Mouse (Mus musculus): ENCODE measurements around the gene Fitm2.
"Not testable (repeated sequence)": the region's sequence is repeated elsewhere in the genome, so short reads cannot be mapped to it uniquely, and the experiment has no call there.

Gene Fitm2

DNA sequence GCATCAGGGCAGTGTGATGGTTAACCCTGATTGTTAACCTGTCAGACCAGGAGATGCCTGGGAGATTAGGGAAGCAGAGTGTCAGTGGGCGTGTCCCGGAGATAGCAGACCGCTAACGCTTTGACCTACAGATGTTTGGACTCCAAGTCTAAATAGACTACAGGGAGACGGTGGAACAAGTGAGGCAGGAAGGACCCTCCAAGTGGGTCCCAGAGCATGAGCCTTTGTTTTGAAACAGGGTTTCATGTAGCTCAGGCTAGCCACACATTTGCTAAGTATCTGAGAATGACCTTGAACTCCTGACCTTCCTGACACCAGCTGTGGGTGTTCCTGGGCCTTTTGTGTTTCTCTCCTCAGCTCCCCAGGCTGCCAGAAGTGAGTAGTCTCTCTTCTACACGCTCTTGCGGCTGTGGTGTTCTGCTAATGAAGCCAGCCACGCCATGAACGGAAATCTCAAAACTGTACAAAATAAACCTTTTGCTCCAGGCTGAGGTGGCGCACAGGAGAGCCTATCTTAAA lies 9.1 kb downstream of the Fitm2 start:
- no peak for DNase-seq (ENCODE audit: low spot score in 2 of 2)

GRCm38 (mm10) chr2:163462801-163463200 lies 9.6 kb downstream of the Fitm2 start:
- no peak for DNase-seq (ENCODE audit: low spot score in 2 of 2)

DNA sequence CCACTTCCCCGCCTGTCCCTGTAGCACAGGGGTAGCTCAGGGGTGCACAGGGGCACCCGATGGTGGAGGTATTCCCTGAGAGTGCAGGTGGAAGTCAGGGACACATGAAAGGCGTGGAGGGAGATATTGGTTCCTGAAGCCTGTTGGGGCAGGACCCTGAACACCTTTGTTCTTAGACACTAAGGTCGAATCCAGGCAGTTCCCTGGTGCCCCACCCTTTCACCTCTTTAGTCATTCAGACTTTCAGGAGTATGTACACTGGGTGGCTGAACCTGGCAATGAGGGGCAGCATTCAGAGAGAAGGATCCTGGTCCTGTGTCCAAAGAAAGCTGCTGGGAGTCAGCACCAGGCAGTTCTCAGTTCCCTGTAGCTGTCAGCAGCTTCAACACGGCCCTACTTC lies 10.0 kb downstream of the Fitm2 start:
- no peak for DNase-seq (ENCODE audit: low spot score in 2 of 2)

DNA sequence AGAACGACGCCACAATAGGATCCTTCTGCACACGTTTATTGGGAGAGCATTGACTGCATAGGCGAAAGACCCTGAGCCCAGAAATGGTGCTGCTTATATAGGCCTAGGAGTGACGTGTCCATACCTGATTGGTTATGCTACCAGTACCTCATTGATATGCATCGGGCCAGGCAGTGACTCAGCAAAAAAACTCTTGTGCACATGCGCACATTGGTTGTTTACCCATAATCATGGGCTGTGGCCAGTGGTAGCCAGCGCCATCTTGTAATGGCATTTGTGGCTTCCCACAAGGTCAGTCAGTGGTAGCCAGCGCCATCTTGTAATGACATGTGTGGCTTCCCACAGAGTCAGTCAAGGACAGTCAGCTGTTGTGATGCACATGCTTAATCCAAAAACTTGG lies 11.1 kb downstream of the Fitm2 start:
- not testable (repeated sequence) for DNase-seq (ENCODE audit: low spot score in 2 of 2)

DNA sequence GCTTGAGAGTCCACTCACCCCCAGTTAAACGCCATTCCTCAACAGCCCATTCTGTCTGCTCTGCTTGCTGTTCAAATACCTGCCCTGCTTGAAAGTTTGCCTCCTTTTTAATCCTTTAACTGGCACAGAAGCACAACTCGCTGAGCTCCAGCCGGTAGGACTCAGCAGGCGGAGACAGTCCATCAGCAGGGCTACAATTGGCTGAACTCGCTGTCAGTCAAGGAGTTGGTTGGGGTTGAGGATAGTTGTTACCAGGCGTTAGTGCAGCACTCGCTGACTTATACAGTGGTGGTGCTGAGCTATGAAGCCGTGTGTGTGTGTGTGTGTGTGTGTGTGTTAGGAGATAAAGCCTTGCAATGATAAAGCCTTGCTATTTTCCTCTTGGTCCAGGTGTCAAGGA lies 11.8 kb downstream of the Fitm2 start:
- no peak for DNase-seq (ENCODE audit: low spot score in 2 of 2)

DNA sequence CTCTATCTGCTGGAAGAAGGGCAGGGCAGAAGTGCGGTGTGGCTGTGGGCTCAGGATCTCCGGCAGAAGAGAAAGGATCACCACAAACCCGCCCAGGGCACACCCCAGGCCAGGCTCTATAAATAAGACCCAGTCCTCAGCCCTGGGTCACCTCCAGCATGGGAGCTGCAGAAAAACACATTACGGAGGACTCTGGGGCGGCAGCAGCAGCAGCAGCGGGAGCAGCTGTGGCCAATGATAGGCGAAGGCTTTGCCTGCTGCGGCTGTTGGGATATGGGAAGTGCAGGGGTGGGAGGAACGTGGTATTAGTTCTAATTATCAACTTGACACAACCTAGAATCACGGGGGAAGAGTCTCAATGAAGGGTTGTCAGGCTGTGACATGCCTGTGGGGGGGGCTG lies 13.0 kb downstream of the Fitm2 start:
- no peak for DNase-seq (ENCODE audit: low spot score in 2 of 2)

GRCm38 (mm10) chr2:163458539-163459265 lies 13.7 kb downstream of the Fitm2 start:
- DNase-seq (ENCODE audit: low spot score in 2 of 2), result no peak

DNA sequence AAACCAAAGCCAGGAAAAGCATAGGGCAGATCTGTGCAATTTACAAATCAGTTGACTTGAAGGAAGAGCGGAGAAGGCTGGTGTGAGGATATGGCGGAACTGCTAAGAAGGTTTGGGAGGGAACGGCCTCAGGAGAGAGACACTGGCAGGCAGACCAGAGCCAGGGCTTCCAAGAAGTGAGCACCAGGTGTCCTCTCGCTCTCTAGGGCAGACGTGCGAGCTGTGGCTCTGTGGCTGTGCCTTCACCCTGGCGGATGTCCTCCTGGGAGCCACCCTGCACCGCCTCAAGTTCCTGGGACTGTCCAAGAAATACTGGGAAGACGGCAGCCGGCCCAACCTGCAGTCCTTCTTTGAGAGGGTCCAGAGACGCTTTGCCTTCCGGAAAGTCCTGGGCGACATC lies 19.1 kb downstream of the Fitm2 start:
- DNase-seq (ENCODE audit: low spot score in 2 of 2), result no peak

DNA sequence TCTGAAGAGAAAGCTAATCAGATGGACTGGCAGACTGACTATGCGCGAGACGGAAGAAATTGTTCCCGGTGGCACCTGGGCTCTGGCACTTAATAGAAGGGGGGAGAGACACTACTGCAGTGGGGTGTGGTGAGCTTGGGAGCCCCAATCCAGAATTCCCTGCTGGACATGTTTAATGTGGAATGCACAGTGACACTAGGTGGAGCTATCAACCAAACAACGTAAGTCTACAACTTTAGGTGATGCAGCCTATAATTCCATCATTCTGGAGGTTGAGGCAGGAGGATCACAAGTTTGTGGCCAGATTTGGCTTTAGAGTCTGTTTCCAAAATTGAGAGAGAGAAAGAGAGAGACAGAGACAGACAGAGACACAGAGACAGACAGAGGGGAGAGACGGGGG lies 19.7 kb downstream of the Fitm2 start:
- DNase-seq (ENCODE audit: low spot score in 2 of 2), result no peak

DNA sequence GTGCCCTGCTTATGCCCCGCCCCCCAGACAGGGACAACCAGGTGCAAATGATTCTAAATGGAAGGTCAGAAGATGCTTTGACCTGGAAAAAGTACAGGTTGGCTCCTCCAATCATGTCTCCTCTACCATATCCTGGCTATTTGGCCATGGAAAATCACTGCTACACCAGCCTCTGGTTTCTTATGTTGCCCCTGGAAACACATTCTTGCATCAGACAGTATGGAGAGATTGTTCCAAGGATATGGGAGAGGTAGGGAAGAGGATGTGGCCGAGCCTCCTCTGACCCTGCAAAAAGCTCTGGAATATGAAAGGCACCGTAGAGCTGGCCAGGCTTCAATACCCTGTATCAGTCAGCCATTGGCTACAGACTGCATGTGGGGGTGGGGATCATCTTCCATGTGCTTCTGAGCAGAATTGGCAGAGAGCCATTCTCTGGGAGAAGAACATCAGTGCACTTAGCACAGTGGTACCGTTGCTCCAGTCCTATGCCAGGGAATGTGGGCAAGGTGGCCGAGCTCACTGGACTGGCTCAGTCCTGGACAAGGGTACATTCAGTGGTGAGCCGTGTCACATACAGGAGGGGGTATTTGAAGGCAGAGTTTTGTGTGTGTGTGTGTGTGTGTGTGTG lies 21.6 kb downstream of the Fitm2 start:
- DNase-seq (ENCODE audit: low spot score in 2 of 2), result peak in 1 of 2 experiments; percentile 57

DNA sequence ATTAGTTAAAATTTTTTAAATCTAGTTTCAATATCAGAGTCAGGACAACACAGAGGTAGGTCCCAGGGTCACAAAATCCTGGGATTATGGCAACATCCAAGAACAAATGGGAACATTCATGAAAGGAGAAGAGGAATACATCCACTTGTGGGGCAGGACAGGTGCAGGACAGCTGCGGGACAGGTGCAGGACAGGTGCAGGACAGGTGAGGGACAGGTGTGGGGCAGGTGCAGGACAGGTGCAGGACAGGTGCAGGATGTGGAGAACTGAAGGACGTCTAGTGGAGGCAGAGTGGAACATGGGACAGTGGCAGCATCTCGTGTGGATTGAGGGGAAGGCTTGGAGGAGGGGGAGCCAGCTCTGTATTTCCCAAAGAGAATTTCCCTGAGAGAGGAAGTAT lies 23.2 kb downstream of the Fitm2 start:
- DNase-seq (ENCODE audit: low spot score in 2 of 2), result no peak

DNA sequence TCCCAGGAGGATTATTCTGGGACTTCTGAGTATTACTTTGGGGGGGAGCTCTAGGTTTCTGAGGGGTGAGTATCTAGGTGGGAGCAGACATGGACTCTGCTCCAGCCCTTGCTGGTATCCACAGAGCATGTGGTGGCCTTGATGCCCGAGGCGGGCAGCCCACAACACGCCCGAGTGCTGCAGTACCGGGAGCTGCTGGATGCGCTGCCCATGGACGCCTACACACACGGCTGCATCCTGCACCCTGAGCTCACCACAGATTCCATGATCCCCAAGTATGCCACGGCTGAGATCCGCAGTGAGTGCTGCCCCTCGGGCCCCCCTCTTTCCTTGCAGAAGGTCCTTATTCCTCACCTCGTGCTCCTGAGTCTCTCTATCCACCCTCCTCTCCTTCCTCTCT lies 25.1 kb downstream of the Fitm2 start:
- DNase-seq (ENCODE audit: low spot score in 2 of 2), result no peak

DNA sequence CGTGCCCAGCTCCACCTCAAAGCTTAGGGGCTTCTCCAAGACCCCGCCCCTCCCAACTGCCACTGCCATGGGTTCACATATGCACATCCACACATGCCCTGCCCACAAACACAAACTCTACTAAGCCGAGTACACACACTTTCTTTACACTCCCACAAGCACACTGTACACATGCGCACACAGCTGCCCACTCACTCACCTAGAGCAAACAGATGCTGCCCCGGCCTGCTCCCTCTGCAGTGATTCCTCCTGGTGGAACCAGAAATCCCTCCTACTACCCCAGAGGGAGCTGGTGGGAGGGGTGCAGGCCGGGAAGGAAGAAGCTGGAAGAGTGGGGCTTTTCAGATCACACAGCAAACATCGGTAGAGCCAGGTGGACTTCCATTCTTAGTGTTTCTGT lies 28.4 kb downstream of the Fitm2 start:
- no peak for DNase-seq (ENCODE audit: low spot score in 2 of 2)

DNA sequence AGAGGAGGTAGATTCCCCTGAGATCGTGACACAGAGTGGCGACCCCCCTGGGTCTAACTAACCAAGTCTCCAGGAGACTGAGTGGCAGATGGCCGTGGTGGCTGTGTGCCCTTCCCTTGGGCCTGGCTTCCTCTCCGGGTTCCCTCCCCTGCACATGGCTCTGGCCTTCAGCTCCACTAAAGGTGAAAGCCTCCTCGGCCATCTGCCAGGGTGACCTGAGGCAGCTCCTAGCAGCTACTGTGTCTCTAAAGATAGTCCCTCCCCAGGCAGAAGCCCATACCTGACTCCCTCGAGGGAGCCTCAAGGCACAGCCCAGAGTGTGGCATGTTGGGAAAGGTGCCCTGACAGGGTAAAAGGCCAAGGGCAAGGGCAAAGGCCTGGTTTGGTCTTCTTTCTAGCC lies 28.9 kb downstream of the Fitm2 start:
- no peak for DNase-seq (ENCODE audit: low spot score in 2 of 2)

DNA sequence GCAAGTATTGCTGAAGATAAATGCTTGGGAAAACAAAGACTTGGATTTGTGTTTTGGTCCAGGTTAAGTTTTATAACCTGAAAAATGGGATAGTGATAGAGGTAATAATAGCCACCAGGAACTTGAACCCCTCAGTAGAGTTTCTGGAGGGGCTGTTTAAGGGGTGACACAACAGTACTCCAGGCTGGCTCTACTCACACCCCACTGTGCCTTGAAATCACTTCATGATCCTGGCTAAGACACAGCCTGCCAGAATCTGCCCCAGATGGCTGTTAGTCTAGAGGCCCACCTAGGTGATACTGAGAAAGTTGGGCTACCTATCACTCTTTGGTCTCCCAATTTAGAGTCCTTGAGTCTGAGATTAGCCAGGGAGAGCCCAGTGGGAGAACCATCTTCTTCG lies 32.9 kb downstream of the Fitm2 start:
- no peak for DNase-seq (ENCODE audit: low spot score in 2 of 2)

GRCm38 (mm10) chr2:163438619-163439451 lies 33.6 kb downstream of the Fitm2 start:
- DNase-seq (ENCODE audit: low spot score in 2 of 2), result no peak

- DNase-seq (ENCODE audit: low spot score in 2 of 2), result peak in 1 of 2 experiments; percentile 82
Measured at GRCm38 (mm10) chr2:163438246-163438618, 34.2 kb downstream of the Fitm2 start, which contains the start of gene Gdap1l1. TSS of gene Gdap1l1 (plus strand) at chr2:163438476.

GRCm38 (mm10) chr2:163437800-163438199 lies 34.6 kb downstream of the Fitm2 start:
- no peak for DNase-seq (ENCODE audit: low spot score in 2 of 2)

- DNase-seq (ENCODE audit: low spot score in 2 of 2), result no peak
Measured at GRCm38 (mm10) chr2:163433971-163434370, 38.5 kb downstream of the Fitm2 start.

GRCm38 (mm10) chr2:163431289-163431688 lies 41.1 kb downstream of the Fitm2 start:
- no peak for DNase-seq (ENCODE audit: low spot score in 2 of 2)

- no peak for DNase-seq (ENCODE audit: low spot score in 2 of 2)
Measured at GRCm38 (mm10) chr2:163428346-163429011, 44.0 kb downstream of the Fitm2 start.

DNA sequence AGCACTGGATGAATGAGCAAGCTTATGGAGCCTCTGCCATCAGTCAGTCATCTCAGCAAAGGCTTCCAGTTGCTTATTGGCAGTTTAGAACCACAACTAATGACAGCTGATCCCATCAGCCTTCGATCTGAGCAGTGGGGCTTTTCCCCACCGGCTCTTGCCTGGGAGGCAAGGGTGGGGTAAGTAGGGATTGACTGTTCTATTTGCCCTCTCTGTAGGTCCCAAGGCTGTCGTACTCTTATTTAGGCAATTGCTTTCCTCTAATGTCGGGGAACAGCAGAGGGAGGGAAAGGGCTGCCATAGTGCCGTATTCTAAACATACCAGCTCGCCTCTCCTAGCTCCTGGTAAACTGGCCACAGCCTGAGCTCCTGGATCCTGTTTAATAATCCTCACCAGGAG lies 47.8 kb downstream of the Fitm2 start, which contains the start of gene Oser1:
Oser1 (minus strand) TSS at position 101 of the 400 bp plus-strand sequence.
- no peak for DNase-seq (ENCODE audit: low spot score in 2 of 2)
